ENCODE assay signal across 12 mouse cellular contexts in genomic region chr4:102783063-102783748, GRCm38 (mm10). TPM values are rescaled to one million over a fixed set of nuclear protein-coding genes. Genes with fewer than 3 reads are reported as not detected.
DNase-seq lines count a peak whose midpoint lies in the region; ATAC-seq and TF ChIP-seq lines count a peak whose summit lies in the region.
"Had no signal": no experiment of that assay in that cellular context is flagged by ENCODE, and none has a peak within 500 bp of the region (broad histone marks: within the 10 kb centered on the region; RNA-seq: fewer than 3 reads in every experiment).

No protein-coding gene starts in this region.

- TF ChIP-seq POLR2A in brain, embryonic 14.5 days (IDR thresholded peaks at IDR 0.05; ENCODE audit: borderline replicate concordance, extremely low read depth, insufficient read depth, insufficient read length, poor library complexity, severe bottlenecking), result no peak

- H3K36me3 ChIP-seq in neural tube, embryonic 15.5 days, result no peaks in the 10 kb centered on the region
- H3K36me3 ChIP-seq in liver, embryonic 11.5 days (ENCODE audit: control insufficient read depth, insufficient read depth, low read length), result no peaks in the 10 kb centered on the region
- H3K36me3 ChIP-seq: G1E; liver, embryonic 13.5 days had no signal

- peaks cover 18% of the 10 kb centered on the region for H3K4me1 ChIP-seq in neural tube, embryonic 15.5 days
- no peaks in the 10 kb centered on the region for H3K4me1 ChIP-seq in liver, embryonic 11.5 days (replicated peaks; ENCODE audit: control insufficient read depth, insufficient read depth, low read length)
- H3K4me1 ChIP-seq: liver, embryonic 13.5 days had no signal

- DNase-seq in layer of hippocampus, adult 11-12 months (ENCODE audit: low spot score), result peak; percentile 57
- no peak for DNase-seq in layer of hippocampus, adult 9-10 months (ENCODE audit: low spot score)
- DNase-seq in brain, embryonic 14.5 days (ENCODE audit: low read depth), result peak; percentile 30
- DNase-seq in cerebellum, postnatal 10 days, result peak; percentile 82 to 85
- DNase-seq in testis, postnatal 14 days (ENCODE audit: low spot score), result no peak
- no peak for DNase-seq in liver, embryonic 11.5 days (ENCODE audit: low spot score)
- DNase-seq: gastrocnemius, postnatal 25 days; kidney, adult 11 months; liver, embryonic 13.5 days had no signal

- no peaks in the 10 kb centered on the region for H3K9me3 ChIP-seq in neural tube, embryonic 15.5 days (replicated peaks)
- no peaks in the 10 kb centered on the region for H3K9me3 ChIP-seq in liver, embryonic 11.5 days (ENCODE audit: control insufficient read depth, low read length)
- H3K9me3 ChIP-seq: liver, embryonic 13.5 days had no signal

- TF ChIP-seq CTCF in brain, embryonic 14.5 days (IDR thresholded peaks at IDR 0.05; ENCODE audit: borderline replicate concordance, extremely low read depth, insufficient read depth, insufficient read length), result no peak

- ATAC-seq in neural tube, embryonic 15.5 days (ENCODE audit: low FRiP score), result peak; percentile 70
- no peak for ATAC-seq in megakaryocyte-erythroid progenitor cell, adult 5-6 weeks (replicated peaks; ENCODE audit: low FRiP score, low TSS enrichment, poor library complexity, severe bottlenecking)
- no peak for ATAC-seq in liver, embryonic 11.5 days (replicated peaks; ENCODE audit: low FRiP score)

- H3K4me2 ChIP-seq in neural tube, embryonic 15.5 days, result no peak overlapping the region
- H3K4me2 ChIP-seq in liver, embryonic 11.5 days, result no peak overlapping the region
- H3K4me2 ChIP-seq: liver, embryonic 13.5 days had no signal

- no peaks in the 10 kb centered on the region for H3K27me3 ChIP-seq in neural tube, embryonic 15.5 days (replicated peaks)
- H3K27me3 ChIP-seq in liver, embryonic 11.5 days (replicated peaks; ENCODE audit: control insufficient read depth, insufficient read depth, low read length), result no peaks in the 10 kb centered on the region
- H3K27me3 ChIP-seq: liver, embryonic 13.5 days had no signal

- H3K9ac ChIP-seq in neural tube, embryonic 15.5 days (replicated peaks), result no peak overlapping the region
- H3K9ac ChIP-seq in liver, embryonic 11.5 days (ENCODE audit: low read depth, low read length), result no peak overlapping the region
- H3K9ac ChIP-seq: liver, embryonic 13.5 days had no signal

- no peak overlapping the region for H3K4me3 ChIP-seq in neural tube, embryonic 15.5 days (replicated peaks)
- no peak overlapping the region for H3K4me3 ChIP-seq in liver, embryonic 11.5 days (ENCODE audit: low read depth, low read length)
- H3K4me3 ChIP-seq: liver, embryonic 13.5 days had no signal

- WGBS in neural tube, embryonic 15.5 days, result 55% methylated on average over 7 of the region's 7 CpGs
- 64% methylated on average over 7 of the region's 7 CpGs for WGBS in liver, embryonic 11.5 days

- H3K27ac ChIP-seq in neural tube, embryonic 15.5 days (replicated peaks), result peak overlapping the region; percentile 66
- H3K27ac ChIP-seq in liver, embryonic 11.5 days (ENCODE audit: low read depth, low read length), result no peak overlapping the region
- H3K27ac ChIP-seq: liver, embryonic 13.5 days had no signal

RNA-seq across cellular contexts. Expression of gene Sgip1, which starts 42.1 kb away (rescaled TPM):
- 22.6 and 44.3 TPM in 2 replicates for polyA plus RNA-seq in brain, embryonic 14.5 days (2012; rRNA removed)
- 69.0 and 78.3 TPM in 2 replicates for polyA plus RNA-seq in neural tube, embryonic 15.5 days (2015; fragmentation: Nextera tagmentation; extraction: Ambion mirVana)
- total RNA-seq in megakaryocyte-erythroid progenitor cell, adult 5-6 weeks (2014; fragmentation: Nextera tagmentation), result not detected in 2 replicates
- total RNA-seq in megakaryocyte-erythroid progenitor cell, adult 5-6 weeks (2017), result 0.19 and 0.23 TPM in 2 replicates
- polyA plus RNA-seq in liver, embryonic 11.5 days (2014; fragmentation: Nextera tagmentation; extraction: Ambion mirVana), result 1.9 and 2.3 TPM in 2 replicates
- polyA plus RNA-seq: G1E had no signal

Comparison
In these comparisons a context has a peak if more than half of its experiments do, and no peak if none do; other contexts are left out.
1. DNase-seq: peak in layer of hippocampus, adult 11-12 months (single experiment), brain, embryonic 14.5 days (single experiment) and cerebellum, postnatal 10 days (2 of 2); none in layer of hippocampus, adult 9-10 months (single experiment), testis, postnatal 14 days (single experiment) and liver, embryonic 11.5 days (single experiment).